Comparison of ENCODE assay signal across 9 mouse cellular contexts in the genomic region with DNA sequence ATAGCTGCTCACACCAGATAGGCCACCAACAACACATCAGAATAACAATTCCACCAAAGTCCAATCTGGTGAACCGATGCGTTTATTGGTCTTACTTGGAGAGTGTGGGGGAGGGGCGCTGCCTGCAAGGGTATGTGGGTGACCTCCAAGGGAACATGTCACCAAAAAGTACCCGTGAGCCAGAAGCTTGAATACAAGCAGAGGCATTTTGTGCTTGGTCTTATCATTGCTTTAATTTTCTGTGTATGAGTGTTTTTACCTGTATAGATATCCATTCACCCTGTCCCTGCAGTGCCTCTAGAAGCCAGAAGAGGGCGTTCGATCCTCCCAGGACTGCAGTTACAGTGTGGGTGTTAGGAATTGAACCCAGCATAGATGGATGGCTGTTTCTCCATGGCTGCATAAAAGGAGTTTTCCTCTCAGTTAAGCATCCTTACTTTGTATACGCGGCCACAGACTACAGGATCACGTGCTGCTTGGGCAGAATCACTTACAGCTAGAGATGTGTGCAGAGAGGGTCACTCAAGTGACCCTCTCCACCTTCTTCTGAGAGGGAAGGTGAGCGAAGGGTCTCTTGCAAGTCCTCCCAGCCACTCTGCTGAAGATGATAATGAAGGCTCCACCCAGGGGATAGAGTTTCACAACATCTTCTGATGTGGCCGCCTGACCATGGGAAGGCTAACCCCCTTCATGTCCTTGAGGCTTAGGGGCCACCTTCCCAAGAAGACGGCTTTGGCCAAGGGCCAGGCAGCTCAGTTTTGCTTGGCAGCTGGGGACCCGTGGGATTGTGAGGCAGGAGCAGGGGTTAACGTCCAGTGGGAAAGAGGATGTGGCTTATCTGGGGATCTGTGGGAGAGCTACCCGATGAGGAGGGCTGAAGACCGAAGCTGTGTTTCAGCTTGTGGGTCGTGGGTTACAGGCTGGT. TPM values are rescaled to one million over a fixed set of nuclear protein-coding genes. Genes with fewer than 3 reads are reported as not detected.
A peak's percentile ranks its signal among the peaks of the same experiment; 100 is the strongest.
DNase-seq lines count a peak whose midpoint lies in the region; ATAC-seq and TF ChIP-seq lines count a peak whose summit lies in the region.
"Had no signal": no experiment of that assay in that cellular context is flagged by ENCODE, and none has a peak within 500 bp of the region (broad histone marks: within the 10 kb centered on the region; RNA-seq: fewer than 3 reads in every experiment).

No protein-coding gene starts in this region.

- no peaks in the 10 kb centered on the region for H3K27me3 ChIP-seq in embryonic facial prominence, embryonic 13.5 days
- no peaks in the 10 kb centered on the region for H3K27me3 ChIP-seq in hindbrain, embryonic 10.5 days (ENCODE audit: insufficient read depth, poor library complexity, severe bottlenecking)
- no peaks in the 10 kb centered on the region for H3K27me3 ChIP-seq in limb, embryonic 13.5 days
- H3K27me3 ChIP-seq in neural tube, embryonic 12.5 days (replicated peaks): no peaks in the 10 kb centered on the region
- H3K27me3 ChIP-seq: Patski had no signal

- no peak overlapping the region for H3K27ac ChIP-seq in ES-E14 (ENCODE audit: insufficient read depth, low read depth, low read length, poor library complexity, severe bottlenecking)
- peak overlapping the region; percentile 58 for H3K27ac ChIP-seq in embryonic facial prominence, embryonic 13.5 days
- peak overlapping the region; percentile 81 for H3K27ac ChIP-seq in hindbrain, embryonic 10.5 days
- peak overlapping the region; percentile 82 for H3K27ac ChIP-seq in limb, embryonic 13.5 days
- H3K27ac ChIP-seq in neural tube, embryonic 12.5 days: peak overlapping the region; percentile 67

- H3K4me3 ChIP-seq in ES-E14 (ENCODE audit: insufficient read depth in 1 of 2, low read depth in 1 of 2, low read length in 2 of 2, poor library complexity in 1 of 2, severe bottlenecking in 1 of 2): no peak overlapping the region
- no peak overlapping the region for H3K4me3 ChIP-seq in embryonic facial prominence, embryonic 13.5 days
- no peak overlapping the region for H3K4me3 ChIP-seq in hindbrain, embryonic 10.5 days
- no peak overlapping the region for H3K4me3 ChIP-seq in limb, embryonic 13.5 days
- no peak overlapping the region for H3K4me3 ChIP-seq in neural tube, embryonic 12.5 days

- H3K4me1 ChIP-seq in ES-E14 (ENCODE audit: control insufficient read depth in 2 of 2, insufficient read depth in 2 of 2, low read length in 2 of 2, poor library complexity in 1 of 2): peaks cover 2 to 14% of the 10 kb centered on the region in 2 experiments; a peak in 2 of 4 replicates
- H3K4me1 ChIP-seq in embryonic facial prominence, embryonic 13.5 days: peaks cover 73% of the 10 kb centered on the region
- peaks cover 97% of the 10 kb centered on the region for H3K4me1 ChIP-seq in hindbrain, embryonic 10.5 days (replicated peaks)
- H3K4me1 ChIP-seq in limb, embryonic 13.5 days: peaks cover 72% of the 10 kb centered on the region
- H3K4me1 ChIP-seq in neural tube, embryonic 12.5 days: peaks cover 88% of the 10 kb centered on the region

- in situ Hi-C loops in ES-E14 (cut with MboI; ENCODE audit: low sequenced_read_pairs in 2 of 2, unreplicated experiment in 2 of 2): no loop called here

- peak; percentile 66 to 81 for DNase-seq in cerebellum, postnatal 14 days
- DNase-seq in cerebellum, adult 11-12 months: no peak
- DNase-seq in ES-E14 (ENCODE audit: low read depth, low spot score): peak; percentile 48
- peak; percentile 34 for DNase-seq in hindbrain, embryonic 10.5 days (ENCODE audit: low spot score)
- no peak for DNase-seq in spleen, postnatal 14 days (ENCODE audit: low spot score in 2 of 2)

- WGBS in embryonic facial prominence, embryonic 13.5 days: 33% methylated on average over 17 of the region's 17 CpGs
- 39% methylated on average over 17 of the region's 17 CpGs for WGBS in hindbrain, embryonic 10.5 days
- WGBS in limb, embryonic 13.5 days: 28% methylated on average over 17 of the region's 17 CpGs
- 28% methylated on average over 17 of the region's 17 CpGs for WGBS in neural tube, embryonic 12.5 days

- H3K9ac ChIP-seq in ES-E14 (ENCODE audit: insufficient read depth, low read depth, low read length, poor library complexity, severe bottlenecking): no peak overlapping the region
- no peak overlapping the region for H3K9ac ChIP-seq in embryonic facial prominence, embryonic 13.5 days
- no peak overlapping the region for H3K9ac ChIP-seq in limb, embryonic 13.5 days
- H3K9ac ChIP-seq in neural tube, embryonic 12.5 days: peak overlapping the region; percentile 8; the same call in 1 of the 2 replicates

- H3K4me2 ChIP-seq in embryonic facial prominence, embryonic 13.5 days: peak overlapping the region; percentile 7; the same call in 1 of the 2 replicates
- peak overlapping the region; percentile 30 for H3K4me2 ChIP-seq in limb, embryonic 13.5 days (replicated peaks)
- H3K4me2 ChIP-seq in neural tube, embryonic 12.5 days (replicated peaks): peak overlapping the region; percentile 27

- no peaks in the 10 kb centered on the region for H3K36me3 ChIP-seq in ES-E14 (ENCODE audit: control insufficient read depth, insufficient read depth, low read length, poor library complexity, severe bottlenecking)
- H3K36me3 ChIP-seq in embryonic facial prominence, embryonic 13.5 days: no peaks in the 10 kb centered on the region
- H3K36me3 ChIP-seq in hindbrain, embryonic 10.5 days: no peaks in the 10 kb centered on the region
- no peaks in the 10 kb centered on the region for H3K36me3 ChIP-seq in limb, embryonic 13.5 days
- no peaks in the 10 kb centered on the region for H3K36me3 ChIP-seq in neural tube, embryonic 12.5 days

- no peaks in the 10 kb centered on the region for H3K9me3 ChIP-seq in ES-E14 (ENCODE audit: control insufficient read depth, insufficient read depth, low read depth, low read length)
- no peaks in the 10 kb centered on the region for H3K9me3 ChIP-seq in embryonic facial prominence, embryonic 13.5 days
- no peaks in the 10 kb centered on the region for H3K9me3 ChIP-seq in hindbrain, embryonic 10.5 days
- no peaks in the 10 kb centered on the region for H3K9me3 ChIP-seq in limb, embryonic 13.5 days
- no peaks in the 10 kb centered on the region for H3K9me3 ChIP-seq in neural tube, embryonic 12.5 days

- ATAC-seq in embryonic facial prominence, embryonic 13.5 days (ENCODE audit: insufficient number of reproducible peaks, insufficient read depth, low FRiP score, low TSS enrichment, low read depth): no peak
- ATAC-seq in limb, embryonic 13.5 days (ENCODE audit: low FRiP score, low read depth): no peak
- ATAC-seq in neural tube, embryonic 12.5 days (ENCODE audit: low FRiP score, low read depth): 0 out of 2 replicates have a peak, but pooled peaks have one; percentile 3
- ATAC-seq: Patski had no signal

TF ChIP-seq in ES-E14, 5 proteins besides CTCF, POLR2A, EP300 and RAD21:
- TF ChIP-seq HCFC1 (IDR thresholded peaks at IDR 0.05; ENCODE audit: borderline replicate concordance, insufficient read depth, low read length) (no peak), CHD2 (IDR thresholded peaks at IDR 0.05; ENCODE audit: low read depth, low read length) (no peak), MAFK (IDR thresholded peaks at IDR 0.05; ENCODE audit: insufficient read depth, low read depth, low read length) (no peak), ZC3H11A (IDR thresholded peaks at IDR 0.05; ENCODE audit: borderline replicate concordance, low read depth, low read length) (no peak), ZNF384 (IDR thresholded peaks at IDR 0.05; ENCODE audit: low read depth, low read length) (no peak)

RNA-seq across cellular contexts. Expression of a gene that starts 28.1 kb away (rescaled TPM):
- 19.6 and 24.5 TPM in 2 replicates for total RNA-seq in ES-E14 (2012; rRNA removed)
- polyA plus RNA-seq in embryonic facial prominence, embryonic 13.5 days (2015; fragmentation: Nextera tagmentation; extraction: Ambion mirVana): 14.6 and 16.6 TPM in 2 replicates
- 16.6 and 18.0 TPM in 2 replicates for polyA plus RNA-seq in hindbrain, embryonic 10.5 days (2016; fragmentation: Nextera tagmentation; extraction: Ambion mirVana)
- 15.0 and 15.3 TPM in 2 replicates for polyA plus RNA-seq in limb, embryonic 13.5 days (2015; fragmentation: Nextera tagmentation; extraction: Ambion mirVana)
- polyA plus RNA-seq in neural tube, embryonic 12.5 days (2016; fragmentation: Nextera tagmentation; extraction: Ambion mirVana): 29.9 and 33.3 TPM in 2 replicates

RNA-seq across cellular contexts. Expression of a gene that starts 52.0 kb away (rescaled TPM):
- 12.6 and 40.3 TPM in 2 replicates for total RNA-seq in ES-E14 (2012; rRNA removed)
- polyA plus RNA-seq in embryonic facial prominence, embryonic 13.5 days (2015; fragmentation: Nextera tagmentation; extraction: Ambion mirVana): 2.9 and 3.1 TPM in 2 replicates
- polyA plus RNA-seq in hindbrain, embryonic 10.5 days (2016; fragmentation: Nextera tagmentation; extraction: Ambion mirVana): 3.4 and 3.6 TPM in 2 replicates
- 2.0 TPM in 2 replicates for polyA plus RNA-seq in limb, embryonic 13.5 days (2015; fragmentation: Nextera tagmentation; extraction: Ambion mirVana)
- polyA plus RNA-seq in neural tube, embryonic 12.5 days (2016; fragmentation: Nextera tagmentation; extraction: Ambion mirVana): 3.6 TPM in 2 replicates

Comparison
In these comparisons a context has a peak if more than half of its experiments do, and no peak if none do; other contexts are left out.
1. DNase-seq: peak in cerebellum, postnatal 14 days (2 of 2), ES-E14 (single experiment) and hindbrain, embryonic 10.5 days (single experiment); none in cerebellum, adult 11-12 months (single experiment) and spleen, postnatal 14 days (0 of 2).
2. Peak in every context shown above with its lines, with median percentiles within 50 percentile points of each other: H3K4me2 ChIP-seq.